Mouse (Mus musculus) frontal cortex, adult 2 months (tissue): Measurements from ENCODE around the gene Gm45808. TPM values are rescaled to one million over a fixed set of nuclear protein-coding genes. Genes with fewer than 3 reads are reported as not detected.

Source experiments
- DNase-seq, 2 experiments: peaks; one replicate each; pipeline ENCODE4 v3.0.0; 2022; ENCODE audit warnings: low spot score in 1 of 2; ENCODE audit errors: extremely low spot score in 1 of 2
- polyA plus RNA-seq: library from polyadenylated mRNA; depleted of rRNA; stranded (reverse); fragments of >200 nt; gene quantifications from 2 replicates; pipeline ENCODE4 v1.2.3, GENCODE M21; 2012

Gene Gm45808
- polyA plus RNA-seq, 1 experiment: not detected

DNA sequence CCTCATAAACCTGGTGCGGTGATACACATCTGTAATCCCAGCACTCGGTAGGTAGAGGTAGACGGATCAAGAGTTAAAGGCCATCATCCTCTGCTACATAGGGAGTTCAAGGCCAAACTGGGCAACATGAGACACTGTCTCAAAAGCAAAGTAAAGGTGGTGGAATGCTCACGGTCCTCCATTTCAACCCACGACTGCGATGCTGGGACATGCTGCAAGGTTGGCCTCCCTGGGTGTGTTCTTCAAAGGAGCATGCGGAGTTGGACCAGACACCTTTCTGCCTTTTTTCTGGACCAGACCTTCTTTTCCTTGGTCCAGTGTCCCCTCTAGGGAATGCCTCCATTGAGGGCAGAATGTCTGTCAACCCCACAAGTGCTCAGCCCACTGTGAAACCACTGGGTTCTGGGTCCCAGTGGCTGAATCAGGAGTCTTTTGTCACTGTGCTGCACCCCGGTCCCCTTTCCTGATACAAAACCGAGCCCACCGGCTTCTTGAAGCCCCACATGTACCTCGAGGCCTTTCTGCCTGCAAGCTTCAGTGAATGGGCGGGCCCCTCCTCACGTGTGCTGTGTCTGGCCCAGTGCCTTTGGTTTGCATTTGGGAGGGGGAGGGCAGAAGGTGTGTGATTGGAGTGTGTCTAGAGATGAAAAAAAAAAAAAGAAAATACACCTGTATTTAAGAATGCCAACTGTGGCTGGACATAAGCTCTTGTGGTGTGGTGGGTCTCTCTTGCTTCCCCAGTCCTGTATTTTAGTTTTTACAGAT lies 30.5 kb downstream of the Gm45808 start:
- no peak for DNase-seq

DNA sequence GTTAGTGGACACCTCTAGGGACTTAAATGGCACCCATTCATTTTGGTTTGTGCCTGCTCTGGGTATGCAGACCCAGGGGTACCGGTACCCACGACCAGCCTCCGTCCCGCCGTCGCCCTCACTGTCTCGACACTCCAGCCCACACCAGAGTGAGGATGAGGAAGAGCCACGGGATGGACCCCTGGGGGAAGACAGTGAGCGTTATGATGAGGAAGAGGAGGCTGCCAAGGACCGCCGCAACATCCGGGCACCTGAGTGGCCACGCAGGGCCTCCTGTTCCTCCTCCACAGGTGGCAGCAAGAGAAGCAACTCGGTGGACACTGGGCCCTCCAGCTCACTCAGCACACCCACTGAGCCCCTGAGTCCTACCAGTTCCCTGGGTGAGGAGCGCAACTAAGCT lies 31.6 kb downstream of the Gm45808 start:
- DNase-seq: no peak

DNA sequence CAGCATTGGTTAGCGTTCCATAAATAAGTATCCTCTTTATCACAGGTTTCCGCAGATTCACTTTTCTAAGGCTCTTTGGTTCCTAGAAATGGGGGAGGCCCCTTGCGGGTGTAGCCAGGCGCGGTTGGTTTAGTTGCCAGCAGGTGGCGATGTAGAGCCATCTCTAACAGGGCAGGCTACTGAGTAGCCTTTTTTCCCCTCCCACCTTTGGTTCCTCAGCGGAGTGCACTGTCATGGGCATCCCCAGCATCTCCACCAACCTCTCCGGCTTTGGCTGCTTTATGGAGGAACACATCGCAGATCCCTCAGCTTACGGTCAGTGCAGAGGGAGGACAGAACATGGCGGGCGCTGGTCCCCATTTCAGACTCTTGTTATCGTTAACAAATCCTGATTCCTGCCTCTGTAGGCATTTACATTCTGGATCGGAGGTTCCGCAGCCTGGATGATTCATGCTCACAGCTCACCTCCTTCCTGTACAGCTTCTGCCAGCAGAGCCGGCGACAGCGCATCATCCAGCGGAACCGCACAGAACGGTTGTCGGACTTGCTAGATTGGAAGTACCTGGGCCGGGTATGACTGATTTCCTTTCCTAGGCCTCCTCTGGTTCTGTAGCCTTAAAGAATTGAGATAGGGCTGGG lies 35.1 kb downstream of the Gm45808 start:
- DNase-seq: peak; percentile 81 to 96

- no peak for DNase-seq
These were observed 36.6 kb downstream of the Gm45808 start for GRCm38 (mm10) chr7:45449974-45450373.

DNA sequence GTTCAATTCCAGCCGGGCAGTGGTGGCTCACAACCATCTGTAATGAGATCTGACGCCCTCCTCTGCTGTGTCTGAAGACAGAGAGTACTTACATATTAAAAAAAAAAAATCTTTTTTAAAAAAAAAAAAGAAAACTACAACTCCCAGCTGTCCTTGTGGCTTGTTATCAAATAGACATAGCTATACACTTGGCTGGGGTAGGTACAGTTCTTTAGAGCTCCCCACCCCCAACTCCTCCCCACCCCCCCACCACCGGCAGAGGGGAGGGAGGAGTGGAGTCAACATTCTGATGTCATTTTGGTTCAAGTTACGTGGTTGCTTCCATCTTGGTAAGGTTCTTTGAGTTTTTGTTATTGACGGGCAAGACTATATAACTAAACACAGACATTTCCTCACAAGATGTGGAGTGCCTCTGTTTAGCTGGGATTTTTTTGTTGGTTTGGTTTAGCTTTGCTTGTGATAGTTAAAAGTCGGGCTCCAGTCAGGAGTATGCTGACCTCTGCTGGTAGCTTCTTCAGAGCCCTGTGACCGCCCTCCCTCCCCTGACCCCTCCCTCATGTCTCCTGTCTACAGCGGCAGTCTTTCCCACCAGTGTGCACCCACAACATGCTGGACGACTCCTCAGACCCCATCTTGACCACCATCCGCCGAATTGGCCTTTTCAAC lies 39.2 kb downstream of the Gm45808 start:
- no peak for DNase-seq

DNA sequence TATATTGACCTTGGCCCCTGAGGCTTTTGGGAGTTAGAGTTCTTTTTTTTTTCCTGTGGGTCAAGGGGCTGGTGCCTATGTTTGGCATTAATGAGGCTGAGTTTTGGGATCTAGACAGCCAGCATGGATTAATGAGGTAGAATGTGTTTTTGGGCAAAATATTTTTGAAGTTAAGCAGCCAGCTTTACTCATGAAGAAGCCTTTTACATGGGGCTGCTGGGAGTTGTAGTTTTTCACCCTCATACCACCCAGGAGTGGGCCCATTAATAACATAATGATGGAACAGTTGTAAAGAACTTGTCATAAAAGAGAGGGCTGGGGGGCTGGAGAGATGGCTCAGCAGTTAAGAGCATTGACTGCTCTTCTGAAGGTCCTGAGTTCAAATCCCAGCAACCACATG lies 40.0 kb downstream of the Gm45808 start:
- no peak for DNase-seq

GRCm38 (mm10) chr7:45443526-45444420 lies 42.8 kb downstream of the Gm45808 start:
- DNase-seq: no peak

DNA sequence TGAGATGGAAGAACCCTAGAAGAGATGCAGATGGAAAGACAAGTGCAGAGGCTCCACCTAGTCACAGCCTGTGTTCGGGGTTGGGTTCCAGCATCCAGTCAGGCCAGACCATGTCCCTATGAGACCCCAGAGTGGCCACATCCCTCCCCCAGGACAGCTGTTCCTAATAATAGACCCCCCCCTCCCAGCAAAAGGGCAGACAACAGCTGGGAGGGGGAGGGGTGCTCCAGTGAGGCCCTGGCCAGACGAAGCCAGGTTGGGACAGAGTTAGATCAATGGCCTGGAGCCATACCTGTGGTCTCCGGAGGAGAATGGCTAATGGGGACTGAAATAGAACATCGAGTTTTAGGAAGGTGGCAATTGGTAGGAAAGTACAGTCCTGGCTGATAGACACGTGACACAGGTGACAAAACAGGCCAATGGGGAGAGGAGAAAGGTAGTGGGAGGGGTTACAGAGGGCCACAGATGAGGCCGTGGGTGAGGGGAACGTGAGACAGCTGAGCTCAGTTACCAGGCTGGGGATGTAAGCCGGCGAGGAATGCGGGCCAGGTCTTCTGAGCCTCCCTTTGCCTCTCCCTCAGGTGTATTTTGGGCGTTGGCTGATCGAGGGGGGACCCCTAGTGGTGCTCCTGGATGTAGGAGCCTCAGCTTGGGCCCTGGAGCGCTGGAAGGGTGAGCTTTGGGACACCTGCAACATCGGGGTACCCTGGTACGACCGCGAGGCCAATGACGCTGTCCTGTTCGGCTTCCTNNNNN lies 48.9 kb downstream of the Gm45808 start, which contains the start of gene Ruvbl2:
TSS of gene Ruvbl2 (minus strand) at position 576 of the 756 bp plus-strand sequence.
- no peak for DNase-seq

- DNase-seq: no peak
These were observed 49.6 kb downstream of the Gm45808 start for GRCm38 (mm10) chr7:45437046-45437445.

- no peak for DNase-seq
These were observed 50.2 kb downstream of the Gm45808 start for GRCm38 (mm10) chr7:45436444-45436843.

- DNase-seq: peak in 1 of 2 experiments; percentile 22
These were observed 51.6 kb downstream of the Gm45808 start for GRCm38 (mm10) chr7:45435038-45435437.

GRCm38 (mm10) chr7:45434203-45435015 lies 52.2 kb downstream of the Gm45808 start, which contains the start of gene Gys1:
Gene Gys1 (plus strand): TSS chr7:45434844.
- DNase-seq: peak; percentile 100

DNA sequence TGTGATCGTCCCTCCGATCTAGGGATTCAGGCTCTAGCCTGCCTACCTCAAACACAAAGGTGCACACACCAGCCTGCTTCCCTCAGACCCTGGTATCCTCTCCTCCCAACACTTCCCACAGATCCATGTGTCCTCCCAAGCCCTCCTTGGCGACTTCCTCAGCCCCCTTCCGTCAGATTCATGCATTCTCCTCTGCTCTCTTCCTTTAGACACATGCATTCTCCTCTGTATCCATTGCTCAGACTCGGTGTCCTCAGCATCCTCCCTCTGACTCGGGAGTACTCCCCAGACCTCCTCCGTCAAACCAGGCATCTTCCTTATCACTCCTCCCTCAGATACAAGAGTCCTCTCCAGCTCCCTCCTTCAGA lies 52.8 kb downstream of the Gm45808 start:
- DNase-seq: no peak

- DNase-seq: no peak
These were observed 60.1 kb downstream of the Gm45808 start for GRCm38 (mm10) chr7:45426556-45426955.

DNA sequence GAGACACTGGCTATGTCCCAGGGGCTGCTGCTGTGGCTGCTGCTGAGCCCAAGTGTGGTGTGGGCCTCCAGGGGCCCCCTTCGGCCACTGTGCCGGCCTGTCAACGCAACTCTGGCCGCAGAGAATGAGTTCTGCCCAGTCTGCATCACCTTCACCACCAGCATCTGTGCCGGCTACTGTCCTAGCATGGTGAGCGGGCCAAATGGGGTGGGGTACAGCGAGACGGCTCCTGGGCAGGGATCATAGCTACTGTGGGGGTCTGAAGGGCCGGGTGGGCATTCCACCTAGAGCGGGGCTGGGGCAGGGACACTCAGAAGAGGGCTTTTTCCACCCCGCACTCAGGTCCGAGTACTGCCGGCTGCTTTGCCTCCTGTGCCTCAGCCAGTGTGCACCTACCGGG lies 65.4 kb downstream of the Gm45808 start:
- DNase-seq: no peak

GRCm38 (mm10) chr7:45420615-45420919 lies 66.0 kb downstream of the Gm45808 start, which contains the start of gene Lhb:
Gene Lhb (plus strand): TSS chr7:45420820.
- DNase-seq: no peak

DNA sequence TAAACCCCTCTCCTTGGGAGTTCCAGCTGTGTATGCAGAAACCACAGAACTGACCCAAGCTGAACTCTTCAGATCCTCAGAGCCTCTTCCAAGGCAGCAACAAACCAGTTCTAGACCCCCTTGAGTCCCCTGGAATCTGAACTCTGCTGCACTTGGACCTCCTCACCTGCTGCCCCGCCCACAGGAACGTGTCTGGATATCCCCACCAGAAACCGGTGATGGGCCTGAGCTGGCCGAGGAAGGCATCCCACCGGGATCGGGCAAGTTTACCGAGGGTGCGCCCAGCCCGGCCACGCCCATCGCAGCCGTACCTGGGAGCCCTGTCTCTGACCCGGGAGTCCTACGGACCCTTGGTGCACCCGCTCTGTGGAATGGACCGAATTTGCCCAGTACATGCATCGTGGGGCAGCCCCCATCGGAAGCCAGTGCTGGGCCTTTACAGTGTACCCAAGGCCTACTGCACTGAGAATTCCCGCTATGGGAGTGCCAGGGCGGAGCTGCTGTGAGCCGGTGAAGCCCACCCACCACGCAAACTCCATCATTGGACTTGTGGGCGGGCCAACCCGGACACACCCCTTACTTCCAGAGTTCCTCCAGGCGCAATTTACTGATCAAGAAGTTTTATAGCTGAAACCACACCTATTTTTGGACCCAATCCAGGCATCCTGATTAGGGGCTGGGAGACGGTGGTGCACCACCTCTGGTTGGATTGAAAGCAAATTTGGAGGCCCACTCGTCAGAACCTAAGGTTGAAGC lies 66.6 kb downstream of the Gm45808 start:
- no peak for DNase-seq

- no peak for DNase-seq
These were observed 68.6 kb downstream of the Gm45808 start for GRCm38 (mm10) chr7:45417962-45418492.
